Mouse (Mus musculus) testis, adult 2 months (tissue): ENCODE measurements at regions not wholly inside any gene's neighbourhood (a gene's known extent, or its start where the extent isn't known, plus 50 kb on each side); places are given as distances from the start of the nearest gene placed in this dataset.

Source experiments
- H3K27ac ChIP-seq: fragments of 200-500 bp; 2 replicates; pipeline ENCODE4 v1.5.1; 2012; ENCODE audit warnings: low read depth, low read length; ENCODE audit not compliant: control insufficient read depth, insufficient read depth
- H3K27me3 ChIP-seq: fragments of 200-500 bp; 2 replicates; pipeline ENCODE4 v1.6.1; 2012; ENCODE audit warnings: mild to moderate bottlenecking, low read length, moderate library complexity; ENCODE audit not compliant: control insufficient read depth, insufficient read depth
- H3K36me3 ChIP-seq: fragments of 200-500 bp; 2 replicates; pipeline ENCODE4 v1.6.1; 2012; ENCODE audit warnings: mild to moderate bottlenecking, low read length; ENCODE audit not compliant: control insufficient read depth, insufficient read depth
- H3K4me1 ChIP-seq: fragments of 200-500 bp; 2 replicates; pipeline ENCODE4 v1.6.1; 2012; ENCODE audit warnings: low read length; ENCODE audit not compliant: control insufficient read depth, insufficient read depth
- H3K4me3 ChIP-seq: fragments of 200-500 bp; 2 replicates; pipeline ENCODE4 v1.5.1; 2012; ENCODE audit warnings: low read depth, mild to moderate bottlenecking, low read length, moderate library complexity, mixed read lengths; ENCODE audit not compliant: control insufficient read depth
- CTCF ChIP-seq: fragments of 200-500 bp; IDR thresholded peaks from 2 replicates; pipeline ENCODE4 v1.5.1; 2012; ENCODE audit warnings: low read depth, mild to moderate bottlenecking, inconsistent platforms, low read length, moderate library complexity; ENCODE audit not compliant: control insufficient read depth, insufficient read depth, insufficient replicate concordance
- POLR2A ChIP-seq: fragments of 200-500 bp; IDR thresholded peaks from 2 replicates; pipeline ENCODE4 v1.6.1; 2012; ENCODE audit warnings: low read depth, mild to moderate bottlenecking, inconsistent platforms, low read length, moderate library complexity; ENCODE audit not compliant: control insufficient read depth

- no peak for TF ChIP-seq POLR2A
- TF ChIP-seq CTCF, result no peak
- Histone ChIP-seq H3K27me3 (no peaks in the 10 kb centered on the region), H3K27ac (no peak overlapping the region), H3K4me1 (no peaks in the 10 kb centered on the region), H3K4me3 (no peak overlapping the region), H3K36me3 (no peaks in the 10 kb centered on the region)
These were observed 240.5 kb upstream of the Rnaseh2b start for GRCm38 (mm10) chr14:62051923-62052322.

- no peak overlapping the region for H3K27ac ChIP-seq
- no peaks in the 10 kb centered on the region for H3K27me3 ChIP-seq
- H3K4me3 ChIP-seq, result no peak overlapping the region
- no peaks in the 10 kb centered on the region for H3K36me3 ChIP-seq
- TF ChIP-seq POLR2A (no peak), CTCF (no peak)
- no peaks in the 10 kb centered on the region for H3K4me1 ChIP-seq
These were observed 239.4 kb upstream of the Rnaseh2b start for GRCm38 (mm10) chr14:62053004-62053403.

- no peaks in the 10 kb centered on the region for H3K36me3 ChIP-seq
- H3K27ac ChIP-seq, result no peak overlapping the region
- H3K4me3 ChIP-seq, result no peak overlapping the region
- H3K27me3 ChIP-seq, result no peaks in the 10 kb centered on the region
- no peaks in the 10 kb centered on the region for H3K4me1 ChIP-seq
- no peak for TF ChIP-seq CTCF
- TF ChIP-seq POLR2A, result no peak
These were observed 235.3 kb upstream of the Rnaseh2b start for GRCm38 (mm10) chr14:62057096-62057495.

- TF ChIP-seq CTCF (no peak), POLR2A (no peak)
These were observed 234.3 kb upstream of the Rnaseh2b start for GRCm38 (mm10) chr14:62058100-62058499.

GRCm38 (mm10) chr14:62071140-62071539 lies 221.2 kb upstream of the Rnaseh2b start:
- Histone ChIP-seq H3K36me3 (no peaks in the 10 kb centered on the region), H3K4me1 (no peaks in the 10 kb centered on the region), H3K27ac (no peak overlapping the region), H3K4me3 (no peak overlapping the region), H3K27me3 (no peaks in the 10 kb centered on the region)
- TF ChIP-seq POLR2A, result no peak
- TF ChIP-seq CTCF, result no peak

More at GRCm38 (mm10) chr14:62058100-62058499, 234.3 kb upstream of the Rnaseh2b start:
- Histone ChIP-seq H3K4me3 (no peak overlapping the region), H3K36me3 (no peaks in the 10 kb centered on the region), H3K27ac (no peak overlapping the region), H3K27me3 (no peaks in the 10 kb centered on the region), H3K4me1 (no peaks in the 10 kb centered on the region)

- no peak overlapping the region for H3K4me3 ChIP-seq
- no peak overlapping the region for H3K27ac ChIP-seq
- no peaks in the 10 kb centered on the region for H3K27me3 ChIP-seq
- H3K36me3 ChIP-seq, result no peaks in the 10 kb centered on the region
- TF ChIP-seq POLR2A, result no peak
- TF ChIP-seq CTCF, result no peak
- H3K4me1 ChIP-seq, result no peaks in the 10 kb centered on the region
These were observed 208.3 kb upstream of the Rnaseh2b start for GRCm38 (mm10) chr14:62084047-62084446.

GRCm38 (mm10) chr14:62088174-62088573 lies 204.2 kb upstream of the Rnaseh2b start:
- H3K27ac ChIP-seq, result no peak overlapping the region
- H3K4me1 ChIP-seq, result no peaks in the 10 kb centered on the region
- H3K4me3 ChIP-seq, result no peak overlapping the region
- no peak for TF ChIP-seq POLR2A
- no peak for TF ChIP-seq CTCF
- no peaks in the 10 kb centered on the region for H3K36me3 ChIP-seq
- H3K27me3 ChIP-seq, result no peaks in the 10 kb centered on the region

GRCm38 (mm10) chr14:62117532-62117931 lies 174.9 kb upstream of the Rnaseh2b start:
- TF ChIP-seq POLR2A, result no peak
- TF ChIP-seq CTCF, result no peak
- no peaks in the 10 kb centered on the region for H3K36me3 ChIP-seq
- no peaks in the 10 kb centered on the region for H3K27me3 ChIP-seq
- no peak overlapping the region for H3K4me3 ChIP-seq
- no peaks in the 10 kb centered on the region for H3K4me1 ChIP-seq
- H3K27ac ChIP-seq, result no peak overlapping the region

- no peaks in the 10 kb centered on the region for H3K36me3 ChIP-seq
- no peaks in the 10 kb centered on the region for H3K27me3 ChIP-seq
- no peak overlapping the region for H3K4me3 ChIP-seq
- TF ChIP-seq CTCF (no peak), POLR2A (no peak)
- H3K4me1 ChIP-seq, result no peaks in the 10 kb centered on the region
- H3K27ac ChIP-seq, result no peak overlapping the region
These were observed 173.8 kb upstream of the Rnaseh2b start for GRCm38 (mm10) chr14:62118542-62118953.
